Mouse (Mus musculus) adipocyte (in vitro differentiated cells): ENCODE results near the gene Cep89.

Experiments used
- DNase-seq: peaks from one replicate; pipeline ENCODE4 v3.0.0-alpha.2; 2016; ENCODE audit warnings: low spot score

Cep89 gene

GRCm38 (mm10) chr7:35382706-35383353 lies 14.0 kb upstream of the Cep89 start:
- DNase-seq = no peak

- peak; percentile 39 for DNase-seq
Observed at GRCm38 (mm10) chr7:35386525-35386952, 10.3 kb upstream of the Cep89 start.

GRCm38 (mm10) chr7:35388694-35389093 lies 8.1 kb upstream of the Cep89 start:
- no peak for DNase-seq

- DNase-seq = no peak
Observed at GRCm38 (mm10) chr7:35392935-35393334, 3.9 kb upstream of the Cep89 start.

GRCm38 (mm10) chr7:35395734-35396456 lies 940 bp upstream of the Cep89 start:
- DNase-seq = peak; percentile 23

- DNase-seq = no peak
Observed at GRCm38 (mm10) chr7:35401169-35401568, 4.3 kb downstream of the Cep89 start.

- no peak for DNase-seq
Observed at GRCm38 (mm10) chr7:35415226-35415625, 18.4 kb downstream of the Cep89 start.

- no peak for DNase-seq
Observed at GRCm38 (mm10) chr7:35415801-35416653, 19.2 kb downstream of the Cep89 start.

GRCm38 (mm10) chr7:35416654-35416948 lies 19.8 kb downstream of the Cep89 start:
- DNase-seq = no peak

- no peak for DNase-seq
Observed at GRCm38 (mm10) chr7:35423071-35423470, 26.2 kb downstream of the Cep89 start.

- DNase-seq = no peak
Observed at GRCm38 (mm10) chr7:35428146-35428545, 31.3 kb downstream of the Cep89 start.

GRCm38 (mm10) chr7:35435266-35435665 lies 38.4 kb downstream of the Cep89 start:
- no peak for DNase-seq

GRCm38 (mm10) chr7:35447501-35447900 lies 50.7 kb downstream of the Cep89 start:
- no peak for DNase-seq

- no peak for DNase-seq
Observed at GRCm38 (mm10) chr7:35447996-35448846, 51.4 kb downstream of the Cep89 start, which contains the start of gene Slc7a9. Gene Slc7a9 (plus strand): TSS chr7:35448796.

GRCm38 (mm10) chr7:35448867-35449266 lies 52.0 kb downstream of the Cep89 start:
- DNase-seq = no peak

GRCm38 (mm10) chr7:35456091-35456814 lies 59.4 kb downstream of the Cep89 start:
- no peak for DNase-seq

- DNase-seq = no peak
Observed at GRCm38 (mm10) chr7:35460971-35461370, 64.1 kb downstream of the Cep89 start.

GRCm38 (mm10) chr7:35465027-35465426 lies 68.2 kb downstream of the Cep89 start:
- no peak for DNase-seq

- no peak for DNase-seq
Observed at GRCm38 (mm10) chr7:35467856-35468255, 71.0 kb downstream of the Cep89 start.

GRCm38 (mm10) chr7:35470794-35471193 lies 74.0 kb downstream of the Cep89 start:
- DNase-seq = no peak

- no peak for DNase-seq
Observed at GRCm38 (mm10) chr7:35476457-35476856, 79.6 kb downstream of the Cep89 start.
